Mouse (Mus musculus): ENCODE measurements around the gene Pkp4. TPM values are rescaled to one million over a fixed set of nuclear protein-coding genes. Genes with fewer than 3 reads are reported as not detected.

Pkp4 gene
- polyA plus RNA-seq, 1 experiment = 21.9 TPM

DNA sequence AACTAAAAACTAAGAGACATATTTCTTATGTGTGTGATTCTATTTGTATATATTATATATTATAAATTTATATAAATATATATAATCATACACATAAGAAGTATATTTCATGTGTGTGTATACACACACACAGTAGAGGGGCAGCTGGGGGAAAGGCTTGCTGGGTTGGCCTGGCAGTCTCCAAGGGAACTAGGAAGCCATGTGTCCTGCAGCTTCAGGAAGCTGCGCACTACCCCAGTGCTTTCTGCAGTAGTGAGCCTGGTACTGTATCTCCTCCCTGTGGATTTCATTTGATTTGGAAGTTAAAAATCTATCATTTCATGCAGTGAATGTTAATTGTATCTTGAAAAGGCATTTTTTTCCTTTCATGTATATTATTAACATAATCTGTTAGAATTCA, 180.2 kb downstream of the Pkp4 start:
- H3K36me3 ChIP-seq (ENCODE audit: control insufficient read depth, insufficient read depth, low read length) = no peaks in the 10 kb centered on the region; the same call in 1 of the 2 replicates

DNA sequence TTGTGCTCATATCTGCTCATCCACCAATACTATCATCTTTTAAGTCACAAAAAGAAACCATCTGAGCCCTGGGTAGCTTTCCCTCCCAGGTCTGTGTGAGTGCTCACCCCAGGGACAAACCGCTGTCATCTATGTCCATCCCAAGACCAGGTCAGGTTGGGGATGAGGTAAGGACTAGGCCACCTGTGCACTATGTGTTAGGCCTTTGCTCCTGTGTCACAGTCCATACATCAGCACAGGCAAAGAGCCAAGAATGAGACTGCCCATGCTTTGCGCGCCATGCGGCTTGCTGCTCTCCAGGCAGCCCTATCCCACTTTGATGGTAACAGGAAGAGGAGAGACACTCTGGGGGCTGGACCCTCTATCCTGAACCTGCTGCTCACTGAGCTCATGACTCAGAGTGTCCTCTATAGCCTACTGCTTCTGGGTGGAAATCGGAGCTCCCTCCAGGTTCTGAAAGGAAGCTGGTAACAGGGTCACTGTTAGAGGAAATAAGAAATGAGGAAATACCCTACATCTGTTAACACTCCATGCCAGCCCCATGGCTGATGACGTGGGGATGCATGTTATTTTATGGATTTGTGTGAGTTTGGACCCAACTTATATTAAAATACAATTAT, 182.1 kb downstream of the Pkp4 start:
- Histone ChIP-seq H3K27ac (ENCODE audit: insufficient read depth, low read length) (no peak overlapping the region), H3K27me3 (ENCODE audit: control insufficient read depth, insufficient read depth, low read length) (no peaks in the 10 kb centered on the region), H3K4me1 (ENCODE audit: control insufficient read depth, insufficient read depth, insufficient read length) (peaks cover 4% of the 10 kb centered on the region; the same call in 1 of the 2 replicates), H3K36me3 (ENCODE audit: control insufficient read depth, insufficient read depth, low read length) (no peaks in the 10 kb centered on the region; the same call in 1 of the 2 replicates), H3K4me3 (ENCODE audit: extremely low read depth, insufficient read depth, insufficient read length) (no peak overlapping the region)
- WGBS = 80% methylated on average over 6 of the region's 6 CpGs
- no peak for TF ChIP-seq CTCF (IDR thresholded peaks at IDR 0.05; ENCODE audit: extremely low read depth, insufficient read depth, insufficient read length, insufficient replicate concordance)
- TF ChIP-seq POLR2A (IDR thresholded peaks at IDR 0.05; ENCODE audit: low read depth, low read length) = no peak
- no peak for DNase-seq (ENCODE audit: low read depth in 1 of 2, low spot score in 2 of 2)

More for the DNA sequence above, 180.2 kb downstream of the Pkp4 start:
- Histone ChIP-seq H3K4me1 (ENCODE audit: control insufficient read depth, insufficient read depth, insufficient read length) (no peaks in the 10 kb centered on the region), H3K27ac (ENCODE audit: insufficient read depth, low read length) (no peak overlapping the region), H3K27me3 (ENCODE audit: control insufficient read depth, insufficient read depth, low read length) (no peaks in the 10 kb centered on the region), H3K4me3 (ENCODE audit: extremely low read depth, insufficient read depth, insufficient read length) (no peak overlapping the region)
- DNase-seq (ENCODE audit: low read depth in 1 of 2, low spot score in 2 of 2) = no peak
- TF ChIP-seq CTCF (IDR thresholded peaks at IDR 0.05; ENCODE audit: extremely low read depth, insufficient read depth, insufficient read length, insufficient replicate concordance) (no peak), POLR2A (IDR thresholded peaks at IDR 0.05; ENCODE audit: low read depth, low read length) (no peak)
- 90% methylated on average over 1 of the region's 1 CpGs for WGBS

DNA sequence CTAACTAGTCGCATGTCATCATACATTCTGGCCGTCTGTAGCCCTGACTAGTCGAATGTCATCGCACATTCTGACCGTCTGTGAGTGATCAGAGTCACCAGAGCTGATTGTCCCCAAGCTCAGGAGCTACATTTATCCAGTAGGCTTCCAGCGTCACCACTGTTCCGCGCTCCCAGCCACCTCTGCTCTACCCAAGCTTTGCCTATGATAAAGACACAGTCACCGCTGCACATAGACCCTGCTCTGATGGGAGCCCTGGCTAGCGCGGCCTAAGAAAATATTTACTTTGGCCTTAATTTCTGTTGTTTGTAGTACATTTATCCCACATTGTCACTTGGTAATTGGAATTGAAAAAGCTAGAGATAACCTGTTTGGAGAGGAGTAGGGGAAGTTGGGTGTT, 183.2 kb downstream of the Pkp4 start:
- TF ChIP-seq CTCF (IDR thresholded peaks at IDR 0.05; ENCODE audit: extremely low read depth, insufficient read depth, insufficient read length, insufficient replicate concordance) (no peak), POLR2A (IDR thresholded peaks at IDR 0.05; ENCODE audit: low read depth, low read length) (no peak)
- Histone ChIP-seq H3K27ac (ENCODE audit: insufficient read depth, low read length) (no peak overlapping the region), H3K4me3 (ENCODE audit: extremely low read depth, insufficient read depth, insufficient read length) (no peak overlapping the region), H3K36me3 (ENCODE audit: control insufficient read depth, insufficient read depth, low read length) (no peaks in the 10 kb centered on the region; the same call in 1 of the 2 replicates), H3K4me1 (ENCODE audit: control insufficient read depth, insufficient read depth, insufficient read length) (peaks cover 4% of the 10 kb centered on the region; the same call in 1 of the 2 replicates), H3K27me3 (ENCODE audit: control insufficient read depth, insufficient read depth, low read length) (no peaks in the 10 kb centered on the region)
- WGBS = 94% methylated on average over 11 of the region's 11 CpGs
- DNase-seq (ENCODE audit: low read depth in 1 of 2, low spot score in 2 of 2) = no peak

DNA sequence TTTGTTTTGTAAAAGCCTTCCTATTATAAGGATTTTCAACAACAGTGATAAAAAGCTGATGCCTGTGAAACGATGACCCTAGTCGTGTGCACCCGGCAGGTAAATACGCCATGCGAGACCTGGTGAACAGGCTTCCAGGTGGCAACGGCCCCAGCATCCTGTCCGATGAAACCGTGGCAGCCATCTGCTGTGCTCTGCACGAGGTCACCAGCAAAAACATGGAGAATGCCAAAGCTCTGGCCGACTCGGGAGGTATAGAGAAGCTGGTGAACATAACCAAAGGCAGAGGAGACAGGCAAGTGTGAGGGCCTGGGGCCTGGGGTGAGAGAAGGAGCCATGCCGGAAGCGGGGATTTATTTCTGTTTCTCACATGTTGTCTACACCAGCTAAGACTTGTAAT, 184.0 kb downstream of the Pkp4 start:
- Histone ChIP-seq H3K36me3 (ENCODE audit: control insufficient read depth, insufficient read depth, low read length) (no peaks in the 10 kb centered on the region; the same call in 1 of the 2 replicates), H3K27ac (ENCODE audit: insufficient read depth, low read length) (no peak overlapping the region), H3K4me3 (ENCODE audit: extremely low read depth, insufficient read depth, insufficient read length) (no peak overlapping the region), H3K27me3 (ENCODE audit: control insufficient read depth, insufficient read depth, low read length) (no peaks in the 10 kb centered on the region), H3K4me1 (ENCODE audit: control insufficient read depth, insufficient read depth, insufficient read length) (peaks cover 4% of the 10 kb centered on the region; the same call in 1 of the 2 replicates)
- WGBS = 93% methylated on average over 13 of the region's 13 CpGs
- no peak for TF ChIP-seq POLR2A (IDR thresholded peaks at IDR 0.05; ENCODE audit: low read depth, low read length)
- no peak for TF ChIP-seq CTCF (IDR thresholded peaks at IDR 0.05; ENCODE audit: extremely low read depth, insufficient read depth, insufficient read length, insufficient replicate concordance)
- DNase-seq (ENCODE audit: low read depth in 1 of 2, low spot score in 2 of 2) = no peak

DNA sequence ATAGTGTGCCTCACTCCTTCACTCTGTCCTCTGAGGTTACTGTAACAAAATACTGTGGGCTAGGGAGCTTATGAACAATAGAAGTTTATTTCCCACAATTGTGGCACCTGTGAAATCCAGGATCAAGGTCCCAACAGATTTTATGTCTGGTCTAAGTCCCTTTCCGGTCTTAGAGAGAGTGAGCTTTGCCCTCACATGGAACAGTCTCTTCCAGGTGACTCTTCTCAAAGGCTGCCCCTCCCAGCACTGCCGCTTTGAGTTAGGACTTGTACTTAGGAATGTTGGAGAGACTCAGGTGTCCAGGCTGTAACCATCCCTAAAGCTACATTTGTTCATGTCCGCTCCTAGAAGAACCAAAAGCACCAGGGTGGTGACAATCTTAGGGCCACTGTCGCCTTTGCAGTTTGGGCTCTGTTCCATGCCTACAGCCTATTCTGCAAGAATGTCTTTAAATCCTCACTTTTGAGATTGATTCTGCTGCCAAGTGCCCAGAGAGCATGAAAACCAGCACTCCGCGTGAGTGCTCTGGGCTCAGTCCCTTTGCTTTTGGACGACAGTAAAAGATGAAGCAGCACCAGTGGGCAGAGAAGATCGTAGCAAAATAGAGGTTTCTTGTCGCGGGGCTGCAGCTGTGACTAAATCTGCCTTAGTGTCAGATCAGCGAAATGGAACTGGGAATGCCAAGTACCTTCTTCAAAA, 184.6 kb downstream of the Pkp4 start:
- Histone ChIP-seq H3K36me3 (ENCODE audit: control insufficient read depth, insufficient read depth, low read length) (no peaks in the 10 kb centered on the region; the same call in 1 of the 2 replicates), H3K27ac (ENCODE audit: insufficient read depth, low read length) (no peak overlapping the region), H3K27me3 (ENCODE audit: control insufficient read depth, insufficient read depth, low read length) (no peaks in the 10 kb centered on the region), H3K4me1 (ENCODE audit: control insufficient read depth, insufficient read depth, insufficient read length) (peaks cover 4% of the 10 kb centered on the region; the same call in 1 of the 2 replicates), H3K4me3 (ENCODE audit: extremely low read depth, insufficient read depth, insufficient read length) (no peak overlapping the region)
- WGBS = 93% methylated on average over 11 of the region's 11 CpGs
- TF ChIP-seq CTCF (IDR thresholded peaks at IDR 0.05; ENCODE audit: extremely low read depth, insufficient read depth, insufficient read length, insufficient replicate concordance) (no peak), POLR2A (IDR thresholded peaks at IDR 0.05; ENCODE audit: low read depth, low read length) (no peak)
- no peak for DNase-seq (ENCODE audit: low read depth in 1 of 2, low spot score in 2 of 2)

DNA sequence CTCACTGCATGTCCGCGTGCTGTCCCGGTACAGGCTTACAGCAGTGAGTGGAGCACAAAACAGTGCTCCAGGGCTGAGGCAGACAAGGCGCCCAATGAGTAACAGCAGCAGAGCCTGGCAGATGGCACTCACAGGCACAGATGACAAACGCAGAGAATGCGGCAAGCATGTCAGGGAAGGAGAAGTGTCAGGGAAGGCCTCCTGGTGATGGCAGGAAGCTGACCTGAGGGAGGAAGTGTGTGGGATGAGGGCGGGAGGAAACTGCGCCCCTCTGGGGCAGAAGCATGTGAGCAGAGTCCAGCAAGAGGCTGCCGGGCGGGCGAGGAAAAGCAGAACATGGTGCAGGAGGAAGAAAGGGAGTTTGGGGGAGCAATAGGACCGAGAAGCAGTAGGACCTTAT, 185.8 kb downstream of the Pkp4 start:
- 17% methylated on average over 12 of the region's 12 CpGs for WGBS
- DNase-seq (ENCODE audit: low read depth in 1 of 2, low spot score in 2 of 2) = no peak
- TF ChIP-seq POLR2A (IDR thresholded peaks at IDR 0.05; ENCODE audit: low read depth, low read length) = no peak
- no peak for TF ChIP-seq CTCF (IDR thresholded peaks at IDR 0.05; ENCODE audit: extremely low read depth, insufficient read depth, insufficient read length, insufficient replicate concordance)
- Histone ChIP-seq H3K27ac (ENCODE audit: insufficient read depth, low read length) (no peak overlapping the region), H3K27me3 (ENCODE audit: control insufficient read depth, insufficient read depth, low read length) (no peaks in the 10 kb centered on the region), H3K36me3 (ENCODE audit: control insufficient read depth, insufficient read depth, low read length) (no peaks in the 10 kb centered on the region; the same call in 1 of the 2 replicates), H3K4me1 (ENCODE audit: control insufficient read depth, insufficient read depth, insufficient read length) (peaks cover 4% of the 10 kb centered on the region; the same call in 1 of the 2 replicates), H3K4me3 (ENCODE audit: extremely low read depth, insufficient read depth, insufficient read length) (no peak overlapping the region)

Data from spleen, adult 2 months (tissue).